Mouse (Mus musculus) fibroblast of lung, adult 2 months (primary cell): Measurements from ENCODE around the gene Cpeb4.
A peak's percentile ranks its signal among the peaks of the same experiment; 100 is the strongest.

Experiments used
- DNase-seq: peaks from one replicate; pipeline ENCODE4 v3.0.0-alpha.2; 2011; ENCODE audit warnings: low read depth

The Cpeb4 gene

DNA sequence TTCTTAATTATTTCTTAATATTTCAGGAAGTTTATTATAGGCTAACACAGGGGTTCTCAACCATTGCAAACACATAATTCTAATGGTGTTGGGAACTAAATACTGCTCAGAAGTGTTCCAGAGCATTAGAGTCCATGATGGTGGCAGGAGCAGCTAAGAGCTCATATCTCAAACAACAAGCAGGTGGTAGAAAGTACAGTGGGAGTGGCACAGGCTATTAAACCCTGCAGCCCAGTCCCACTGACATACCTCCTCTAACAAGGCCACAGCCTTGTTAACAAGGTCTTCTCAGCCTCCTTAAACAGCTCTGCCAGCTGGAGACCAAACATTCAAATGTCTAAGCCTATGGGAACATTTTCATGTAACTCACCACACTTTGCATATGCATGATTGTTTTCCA lies 27.2 kb downstream of the Cpeb4 start:
- DNase-seq = no peak

- no peak for DNase-seq
These were observed 28.7 kb downstream of the Cpeb4 start for GRCm38 (mm10) chr11:31900736-31901135.

DNA sequence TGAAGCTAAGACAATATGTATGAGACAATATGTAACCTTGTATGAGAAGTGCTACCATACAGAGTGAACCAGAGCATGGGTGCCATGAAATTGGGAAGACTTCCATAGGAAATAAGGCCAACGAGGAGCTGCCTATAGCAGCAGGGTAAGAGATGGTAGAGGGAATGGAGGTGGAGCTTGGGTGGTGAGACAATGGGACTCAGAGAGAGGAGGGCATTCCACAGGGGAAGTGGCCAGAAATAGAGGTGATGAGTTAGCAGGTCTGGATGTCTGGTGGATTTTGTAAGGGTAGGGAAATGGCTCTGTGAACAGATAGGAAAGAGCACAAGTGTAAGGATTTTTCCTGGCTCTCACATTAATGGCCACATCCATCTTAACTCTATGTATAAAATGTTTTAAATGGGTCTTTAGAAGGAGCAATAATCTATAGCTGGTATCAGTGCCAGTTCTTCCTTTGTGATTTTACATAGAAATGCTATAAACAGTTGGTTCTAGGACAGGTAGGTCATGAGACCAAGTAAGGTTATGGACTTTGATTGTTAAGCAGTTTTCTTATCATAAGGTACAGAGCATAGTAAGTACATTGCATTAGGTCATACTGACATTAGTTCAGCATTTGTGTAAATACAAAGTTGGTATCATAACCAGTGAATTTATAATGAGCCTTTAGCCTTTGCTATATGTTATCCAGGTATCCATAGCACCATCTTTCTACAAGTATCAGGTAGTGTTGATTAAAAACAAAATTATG lies 30.4 kb downstream of the Cpeb4 start:
- no peak for DNase-seq

DNA sequence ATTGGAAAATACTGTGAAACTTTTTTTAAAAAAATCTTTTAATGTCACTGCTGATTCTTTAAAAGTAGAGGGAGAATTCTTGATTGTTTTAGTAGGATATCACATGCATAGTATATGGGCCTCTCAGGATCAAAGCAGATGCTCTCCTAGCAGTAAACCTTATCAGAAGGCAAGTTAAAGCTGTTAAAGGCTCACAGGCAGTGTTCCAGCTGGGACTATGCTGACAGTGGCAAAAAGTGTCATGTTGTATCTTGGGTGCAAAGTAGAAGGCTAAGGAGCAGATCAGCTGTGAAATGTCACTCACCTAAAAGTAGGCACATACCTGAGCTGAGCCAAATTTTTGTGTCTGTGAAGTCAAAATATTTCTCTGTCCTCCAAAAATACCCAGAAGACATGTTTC lies 34.5 kb downstream of the Cpeb4 start:
- DNase-seq = no peak

DNA sequence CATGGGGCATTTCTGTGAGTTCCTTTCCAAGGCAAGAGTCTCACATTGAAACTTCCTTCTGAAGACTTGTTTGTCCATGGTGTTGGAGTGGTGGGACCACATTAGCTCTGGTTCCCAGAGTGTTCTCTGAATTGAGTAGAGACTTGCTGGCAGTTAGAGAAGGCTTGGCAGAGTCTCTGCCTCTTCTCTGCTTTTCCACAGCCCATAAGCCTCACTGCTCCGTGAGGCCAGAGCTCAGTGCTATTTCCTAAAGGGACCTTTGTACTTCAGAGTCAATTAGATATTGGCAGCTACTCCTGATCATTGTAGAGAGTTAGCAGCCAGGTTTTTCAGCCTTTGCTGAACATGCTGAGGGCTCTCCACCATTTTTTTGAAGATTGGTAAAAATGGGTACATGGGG lies 35.6 kb downstream of the Cpeb4 start:
- DNase-seq = no peak

- no peak for DNase-seq
These were observed 40.9 kb downstream of the Cpeb4 start for GRCm38 (mm10) chr11:31912958-31913357.

GRCm38 (mm10) chr11:31917769-31918168 lies 45.8 kb downstream of the Cpeb4 start:
- no peak for DNase-seq

- no peak for DNase-seq
These were observed 58.0 kb downstream of the Cpeb4 start for GRCm38 (mm10) chr11:31930051-31930450.

- DNase-seq = no peak
These were observed 63.6 kb downstream of the Cpeb4 start for GRCm38 (mm10) chr11:31935652-31936051.

DNA sequence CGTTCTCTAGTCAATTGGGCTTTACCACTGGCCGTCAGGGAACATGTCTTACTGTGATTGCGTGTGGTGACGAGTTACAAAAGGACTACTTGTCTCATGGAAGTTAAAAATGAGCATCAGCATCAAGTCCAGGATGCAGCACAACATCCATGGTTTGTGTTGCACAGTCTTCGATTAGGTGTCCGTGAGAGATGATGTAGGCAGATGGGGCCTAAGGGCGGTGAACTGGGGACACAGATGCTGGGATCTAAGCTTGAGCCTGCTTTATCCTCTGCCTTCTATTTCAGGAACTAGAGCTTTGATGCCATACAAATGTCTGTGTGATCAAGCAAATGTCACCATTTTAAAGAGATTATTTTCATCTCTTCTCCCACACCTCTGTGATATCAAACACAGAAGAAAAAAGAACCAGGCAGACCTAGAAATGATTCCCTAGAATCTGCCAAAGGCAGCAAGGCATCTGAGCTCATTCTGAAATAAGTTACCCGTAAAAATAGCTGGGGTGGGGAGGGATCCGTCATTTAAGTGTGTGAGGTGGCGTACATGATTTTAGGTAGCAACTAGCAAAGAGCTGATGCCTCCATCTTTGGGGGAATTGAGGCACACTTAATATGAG lies 65.0 kb downstream of the Cpeb4 start:
- no peak for DNase-seq

- DNase-seq = no peak
These were observed 69.1 kb downstream of the Cpeb4 start for GRCm38 (mm10) chr11:31940898-31941639.

DNA sequence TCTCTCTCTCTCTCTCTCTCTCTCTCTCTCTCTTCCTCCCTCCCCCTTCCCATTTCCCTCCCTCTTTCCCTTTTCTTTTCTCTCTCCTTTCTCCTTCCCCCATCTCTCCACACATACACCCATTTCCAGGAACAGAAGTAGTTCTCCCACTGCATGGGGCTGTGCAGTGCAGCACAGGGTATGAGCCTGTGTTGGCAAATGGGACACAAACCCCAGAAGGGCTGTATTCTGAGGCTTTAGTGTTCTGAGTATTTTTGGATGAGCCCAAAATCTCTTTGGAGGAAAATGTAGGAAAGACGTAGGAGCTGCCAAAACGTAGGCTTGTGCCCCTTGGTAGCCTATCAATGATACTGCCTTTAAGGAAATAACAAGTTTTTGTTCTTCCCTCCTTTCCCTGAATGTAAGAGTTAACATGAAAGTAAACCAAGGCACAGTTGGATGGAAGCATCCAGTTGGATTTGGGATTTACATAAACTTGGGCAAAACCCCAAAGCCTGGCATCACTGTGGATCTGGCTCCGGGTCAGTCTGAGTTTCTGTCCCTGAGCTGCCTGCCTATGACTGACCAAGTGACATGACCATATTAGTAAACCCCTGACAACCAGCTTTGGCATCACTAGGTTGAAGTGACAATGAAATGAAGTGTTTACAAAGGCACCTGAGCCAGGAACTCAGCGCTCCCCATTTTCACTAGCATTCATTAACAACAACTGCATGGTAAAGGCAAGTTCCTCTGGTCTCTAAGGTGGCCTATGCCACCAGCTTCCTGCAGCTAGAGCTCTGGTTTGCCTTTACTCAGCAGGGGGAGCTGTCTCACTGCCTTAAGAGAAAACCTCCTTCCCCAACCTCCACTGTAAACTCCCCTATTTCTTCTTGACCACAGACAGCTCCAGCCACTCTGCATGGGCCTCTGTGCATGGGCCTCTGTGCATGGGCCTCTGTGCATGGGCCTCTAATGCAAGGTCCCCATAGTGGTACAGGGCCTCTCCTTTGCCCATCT lies 69.9 kb downstream of the Cpeb4 start:
- DNase-seq = no peak

DNA sequence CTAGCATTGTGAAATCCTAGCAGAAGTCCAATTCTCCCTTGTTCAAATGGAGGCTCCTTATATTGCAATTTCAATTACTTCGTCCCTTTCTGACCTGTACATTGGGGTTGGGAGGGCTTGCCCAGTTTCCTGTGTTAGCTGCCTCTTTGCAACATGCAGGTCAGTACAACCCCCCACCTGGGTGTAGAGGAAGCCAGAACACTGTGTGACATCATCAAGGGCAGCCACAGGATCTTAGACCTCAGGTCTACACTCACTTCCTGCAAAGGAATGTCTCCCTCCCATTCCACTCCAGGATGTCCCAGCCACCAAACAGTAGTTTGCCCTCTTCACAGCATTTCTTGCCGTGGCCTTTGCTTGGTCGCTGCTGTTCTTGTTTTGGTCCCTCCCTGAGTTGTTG lies 73.5 kb downstream of the Cpeb4 start:
- no peak for DNase-seq

- no peak for DNase-seq
These were observed 76.7 kb downstream of the Cpeb4 start for GRCm38 (mm10) chr11:31948462-31949330.

- DNase-seq = peak; percentile 44
These were observed 77.3 kb downstream of the Cpeb4 start for GRCm38 (mm10) chr11:31949331-31949785.

- DNase-seq = no peak
These were observed 88.1 kb downstream of the Cpeb4 start for GRCm38 (mm10) chr11:31960071-31960470.

GRCm38 (mm10) chr11:31963993-31964392 lies 92.0 kb downstream of the Cpeb4 start:
- DNase-seq = no peak

GRCm38 (mm10) chr11:31965256-31966134 lies 93.5 kb downstream of the Cpeb4 start, which contains the start of gene 4930524B15Rik:
4930524B15Rik (plus strand) TSS chr11:31965592.
- no peak for DNase-seq

- DNase-seq = no peak
These were observed 102.1 kb downstream of the Cpeb4 start for GRCm38 (mm10) chr11:31974132-31974531.

DNA sequence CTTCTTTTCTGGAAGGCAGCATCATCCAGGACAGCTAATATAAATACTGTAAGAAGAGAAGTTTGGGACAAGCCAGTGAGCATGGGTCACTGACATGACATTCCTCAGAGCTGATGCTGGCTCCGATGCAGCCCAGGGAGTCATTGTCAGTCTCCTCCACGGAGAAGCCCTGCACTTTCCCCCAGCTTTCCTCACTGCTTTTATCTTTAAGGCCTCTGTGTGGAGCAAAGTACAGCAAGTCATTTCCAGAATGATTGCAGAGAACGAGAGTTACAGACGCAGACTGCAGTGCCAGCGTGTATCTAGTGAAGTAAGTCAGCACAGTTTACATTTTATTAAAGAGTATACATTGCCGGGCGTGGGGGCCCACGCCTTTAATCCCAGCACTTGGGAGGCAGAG lies 102.8 kb downstream of the Cpeb4 start:
- no peak for DNase-seq
